Mouse (Mus musculus) neural tube, embryonic 12.5 days (tissue): ENCODE data around the gene Ano3. TPM values are rescaled to one million over a fixed set of nuclear protein-coding genes. Genes with fewer than 3 reads are reported as not detected.
"Not testable (repeated sequence)": the region's sequence is repeated elsewhere in the genome, so short reads cannot be mapped to it uniquely, and the experiment has no call there.

Experiments
- ATAC-seq: fragments of 200-750 bp; cut with Nextera tagmentation; 2 replicates; pipeline ENCODE4 v1.8.0; 2017; ENCODE audit warnings: low read depth, mild to moderate bottlenecking, moderate TSS enrichment, moderate library complexity; ENCODE audit not compliant: low FRiP score
- H3K27ac ChIP-seq: fragments of 300-500 bp; sonication (generic); 2 replicates; pipeline ENCODE4 v1.5.1; 2016
- H3K27me3 ChIP-seq: fragments of 300-500 bp; sonication (generic); replicated peaks from 2 replicates; pipeline ENCODE4 v1.6.1; 2016; ENCODE audit warnings: mild to moderate bottlenecking
- H3K36me3 ChIP-seq: fragments of 300-500 bp; sonication (generic); 2 replicates; pipeline ENCODE4 v1.6.1; 2016; ENCODE audit warnings: mild to moderate bottlenecking
- H3K4me1 ChIP-seq: fragments of 300-500 bp; sonication (generic); 2 replicates; pipeline ENCODE4 v1.6.1; 2016
- H3K4me2 ChIP-seq: fragments of 300-500 bp; sonication (generic); replicated peaks from 2 replicates; pipeline ENCODE4 v1.6.1; 2016; ENCODE audit warnings: mild to moderate bottlenecking
- H3K4me3 ChIP-seq: fragments of 300-500 bp; sonication (generic); 2 replicates; pipeline ENCODE4 v1.5.1; 2016
- H3K9ac ChIP-seq: fragments of 300-500 bp; sonication (generic); 2 replicates; pipeline ENCODE4 v1.6.1; 2016; ENCODE audit warnings: mild to moderate bottlenecking
- H3K9me3 ChIP-seq: fragments of 300-500 bp; sonication (generic); 2 replicates; pipeline ENCODE4 v1.6.1; 2016; ENCODE audit warnings: mild to moderate bottlenecking
- WGBS: fragments of 180-500 bp; shearing (Covaris S2); methylation state at CpG from one replicate; pipeline ENCODE4 v1.1.7; 2016; 5-methylcytosine and 5-hydroxymethylcytosine counted together
- polyA plus RNA-seq: library from polyadenylated mRNA; unstranded; fragments of >200 nt; fragmentation: Nextera tagmentation; extraction: Ambion mirVana; gene quantifications from 2 replicates; pipeline ENCODE4 v1.2.1, GENCODE M21; 2016

Ano3 gene
- polyA plus RNA-seq = 0.37 and 0.96 TPM in 2 replicates

DNA sequence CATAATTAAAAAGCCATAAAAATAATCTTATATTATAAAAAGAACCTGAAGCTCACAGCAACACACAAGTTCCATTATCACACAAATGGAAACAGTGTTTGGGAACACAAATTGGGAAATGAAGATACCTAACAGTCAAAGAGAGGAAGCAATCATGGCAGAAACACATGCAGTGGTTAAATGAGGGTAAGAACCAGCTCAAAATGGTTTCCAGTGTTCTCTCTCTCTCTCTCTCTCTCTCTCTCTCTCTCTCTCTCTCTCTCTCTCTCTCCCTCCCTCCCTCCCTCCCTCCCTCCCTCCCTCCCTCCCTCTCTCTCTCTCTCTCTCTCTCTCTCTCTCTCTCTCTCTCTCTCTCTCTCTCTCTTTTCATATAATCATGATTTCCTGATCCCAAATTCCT, at the start of gene Ano3:
TSS of gene Ano3 (minus strand) at position 101 of the 400 bp plus-strand sequence.
- Histone ChIP-seq H3K4me3 (peak within 1 kb of the TSS; percentile 16; the same call in 1 of the 2 replicates), H3K4me2 (peak within 1 kb of the TSS; percentile 57), H3K9ac (peak within 1 kb of the TSS; percentile 4; the same call in 1 of the 2 replicates)
- H3K4me1 ChIP-seq, H3K27ac ChIP-seq, H3K36me3 ChIP-seq, H3K9me3 ChIP-seq, H3K27me3 ChIP-seq, ATAC-seq: not testable (repeated sequence)

DNA sequence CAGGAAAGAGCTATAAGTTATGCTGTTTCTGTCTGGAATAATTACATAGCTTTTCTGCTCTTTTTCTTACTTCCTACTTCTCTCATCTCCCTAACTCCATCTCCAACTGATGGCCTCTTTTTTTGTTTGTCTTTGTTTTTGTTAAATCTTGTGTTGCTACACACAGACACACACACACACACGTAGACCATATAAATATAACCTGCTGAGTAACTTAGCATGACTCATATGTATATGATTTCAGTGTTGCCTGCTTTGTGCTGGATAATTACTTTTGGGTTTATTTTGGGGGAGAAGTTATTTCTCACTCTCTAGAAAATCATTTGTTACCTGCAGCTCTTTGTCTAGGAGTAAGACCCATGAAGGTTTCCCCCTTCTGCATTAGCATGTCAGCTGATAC, 39.3 kb upstream of the Ano3 start:
- 88% methylated on average over 1 of the region's 1 CpGs for WGBS
- H3K9me3 ChIP-seq = no peaks in the 10 kb centered on the region
- no peak overlapping the region for H3K27ac ChIP-seq
- no peaks in the 10 kb centered on the region for H3K4me1 ChIP-seq
- no peak for ATAC-seq
- H3K4me3 ChIP-seq = no peak overlapping the region
- H3K27me3 ChIP-seq = no peaks in the 10 kb centered on the region
- no peaks in the 10 kb centered on the region for H3K36me3 ChIP-seq
- H3K4me2 ChIP-seq = no peak overlapping the region
- no peak overlapping the region for H3K9ac ChIP-seq

DNA sequence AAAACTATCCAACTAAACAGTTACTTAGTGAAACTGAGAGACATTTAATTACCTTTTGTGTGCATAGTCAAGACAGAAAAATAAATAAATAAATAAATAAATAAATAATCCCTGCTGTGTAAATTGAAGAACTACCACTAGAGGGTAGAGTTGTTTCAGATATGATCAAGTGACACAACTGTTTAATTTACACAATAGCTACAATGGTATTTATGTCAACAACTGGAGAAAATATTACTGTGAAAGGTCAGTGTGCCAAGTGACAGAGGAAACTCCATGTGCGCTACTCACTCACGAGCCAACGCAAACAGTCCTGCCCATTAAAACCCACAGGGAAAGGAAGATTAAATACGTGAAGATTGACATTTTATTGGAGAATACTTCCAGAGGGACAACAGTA, 38.8 kb upstream of the Ano3 start:
- Histone ChIP-seq H3K9me3 (no peaks in the 10 kb centered on the region), H3K4me1 (no peaks in the 10 kb centered on the region), H3K9ac (no peak overlapping the region), H3K27me3 (no peaks in the 10 kb centered on the region), H3K4me3 (no peak overlapping the region), H3K4me2 (no peak overlapping the region), H3K27ac (no peak overlapping the region), H3K36me3 (no peaks in the 10 kb centered on the region)
- 78% methylated on average over 4 of the region's 4 CpGs for WGBS
- no peak for ATAC-seq

- Histone ChIP-seq H3K36me3 (no peaks in the 10 kb centered on the region), H3K4me1 (no peaks in the 10 kb centered on the region), H3K27me3 (no peaks in the 10 kb centered on the region), H3K27ac (no peak overlapping the region), H3K4me3 (no peak overlapping the region), H3K4me2 (no peak overlapping the region), H3K9ac (no peak overlapping the region), H3K9me3 (no peaks in the 10 kb centered on the region)
- WGBS = 85% methylated on average over 2 of the region's 2 CpGs
- no peak for ATAC-seq
Measured at GRCm38 (mm10) chr2:110985853-110986271, 35.1 kb upstream of the Ano3 start.

DNA sequence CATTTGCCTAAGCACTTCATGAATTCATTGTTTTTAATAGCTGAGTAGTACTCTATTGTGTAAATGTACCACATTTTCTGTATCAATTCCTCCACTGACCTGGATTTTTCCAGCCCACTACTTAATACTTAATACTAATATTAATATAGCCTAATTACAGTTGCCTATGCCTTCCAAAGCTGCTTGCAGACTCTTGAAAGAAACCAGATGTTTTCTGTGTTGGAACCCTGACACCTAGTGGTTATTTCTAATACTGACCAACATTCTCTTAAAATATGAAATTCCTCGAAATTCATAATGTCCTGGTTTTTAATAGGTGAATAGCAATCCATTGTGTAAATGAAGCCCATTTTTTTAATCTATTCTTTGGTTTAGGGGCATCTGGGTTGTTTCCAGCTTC, 31.0 kb upstream of the Ano3 start:
- H3K27ac ChIP-seq = no peak overlapping the region
- no peak overlapping the region for H3K4me2 ChIP-seq
- H3K36me3 ChIP-seq = no peaks in the 10 kb centered on the region
- H3K4me1 ChIP-seq = no peaks in the 10 kb centered on the region
- 43% methylated on average over 1 of the region's 1 CpGs for WGBS
- H3K9me3 ChIP-seq = no peaks in the 10 kb centered on the region
- ATAC-seq = no peak
- H3K4me3 ChIP-seq = no peak overlapping the region
- H3K27me3 ChIP-seq = no peaks in the 10 kb centered on the region
- no peak overlapping the region for H3K9ac ChIP-seq

DNA sequence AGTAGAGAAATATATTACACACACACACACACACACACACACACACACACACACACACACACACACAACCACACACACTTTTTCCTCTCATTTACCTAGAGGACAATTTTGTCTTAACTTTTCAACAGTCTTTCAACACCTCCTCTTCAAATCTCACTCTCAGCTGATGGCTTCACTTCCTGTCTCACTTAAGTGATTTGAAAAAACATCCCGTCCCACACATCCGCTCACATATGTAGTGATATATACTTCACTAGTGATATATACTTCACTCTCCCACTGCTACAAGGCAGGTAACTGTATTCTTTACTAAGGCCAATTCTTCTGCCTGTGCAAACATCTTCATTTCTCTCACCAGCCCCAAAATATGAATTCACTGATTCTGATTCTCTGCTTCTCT, 28.9 kb upstream of the Ano3 start:
- no peaks in the 10 kb centered on the region for H3K36me3 ChIP-seq
- H3K27ac ChIP-seq = no peak overlapping the region
- WGBS = 81% methylated on average over 2 of the region's 2 CpGs
- ATAC-seq = no peak
- no peaks in the 10 kb centered on the region for H3K27me3 ChIP-seq
- H3K4me3 ChIP-seq = no peak overlapping the region
- H3K4me2 ChIP-seq = no peak overlapping the region
- H3K4me1 ChIP-seq = no peaks in the 10 kb centered on the region
- no peak overlapping the region for H3K9ac ChIP-seq
- no peaks in the 10 kb centered on the region for H3K9me3 ChIP-seq

GRCm38 (mm10) chr2:110976871-110977270, 26.1 kb upstream of the Ano3 start:
- no peaks in the 10 kb centered on the region for H3K36me3 ChIP-seq
- H3K4me3 ChIP-seq = no peak overlapping the region
- H3K4me2 ChIP-seq = no peak overlapping the region
- H3K27ac ChIP-seq = no peak overlapping the region
- 84% methylated on average over 2 of the region's 2 CpGs for WGBS
- H3K4me1 ChIP-seq = no peaks in the 10 kb centered on the region
- H3K9ac ChIP-seq = no peak overlapping the region
- ATAC-seq = no peak
- no peaks in the 10 kb centered on the region for H3K9me3 ChIP-seq
- no peaks in the 10 kb centered on the region for H3K27me3 ChIP-seq

DNA sequence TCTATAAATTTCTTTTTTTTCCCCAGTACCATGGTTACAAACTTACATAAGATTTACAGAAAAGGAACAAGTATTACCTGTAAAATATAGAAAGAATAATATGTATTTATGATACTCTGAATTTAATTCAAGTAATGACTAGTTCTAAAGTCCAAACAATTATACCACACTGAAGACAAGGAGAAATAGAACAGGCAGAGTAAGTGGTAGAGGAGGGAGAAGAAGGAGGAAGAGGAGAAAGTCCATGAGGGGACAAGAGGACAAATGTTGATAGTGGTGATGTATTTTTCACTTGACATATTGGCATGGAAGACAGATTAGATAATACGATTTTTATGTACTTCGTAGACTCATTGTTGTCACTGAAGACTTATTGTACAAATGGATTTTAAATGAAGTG, 19.4 kb upstream of the Ano3 start:
- no peaks in the 10 kb centered on the region for H3K27me3 ChIP-seq
- H3K9ac ChIP-seq = no peak overlapping the region
- ATAC-seq = no peak
- H3K36me3 ChIP-seq = no peaks in the 10 kb centered on the region
- H3K4me3 ChIP-seq = no peak overlapping the region
- WGBS = 83% methylated on average over 2 of the region's 2 CpGs
- no peak overlapping the region for H3K27ac ChIP-seq
- no peaks in the 10 kb centered on the region for H3K9me3 ChIP-seq
- no peaks in the 10 kb centered on the region for H3K4me1 ChIP-seq
- H3K4me2 ChIP-seq = no peak overlapping the region

- no peak overlapping the region for H3K27ac ChIP-seq
- H3K27me3 ChIP-seq = no peaks in the 10 kb centered on the region
- 88% methylated on average over 3 of the region's 3 CpGs for WGBS
- H3K36me3 ChIP-seq = no peaks in the 10 kb centered on the region
- H3K4me1 ChIP-seq = no peaks in the 10 kb centered on the region
- no peak overlapping the region for H3K4me3 ChIP-seq
- ATAC-seq = no peak
- no peaks in the 10 kb centered on the region for H3K9me3 ChIP-seq
- no peak overlapping the region for H3K4me2 ChIP-seq
- H3K9ac ChIP-seq = no peak overlapping the region
Measured at GRCm38 (mm10) chr2:110965398-110965797, 14.7 kb upstream of the Ano3 start.

- 0 out of 2 replicates have a peak overlapping the region, but pooled peaks have one; percentile 16 for H3K4me3 ChIP-seq
- peak overlapping the region; percentile 4; the same call in 1 of the 2 replicates for H3K9ac ChIP-seq
- WGBS = 68% methylated on average over 3 of the region's 3 CpGs
- no peaks in the 10 kb centered on the region for H3K36me3 ChIP-seq
- ATAC-seq = peak; percentile 36; the same call in 1 of the 2 replicates
- no peaks in the 10 kb centered on the region for H3K9me3 ChIP-seq
- peak overlapping the region; percentile 57 for H3K4me2 ChIP-seq
- no peaks in the 10 kb centered on the region for H3K27me3 ChIP-seq
- H3K4me1 ChIP-seq = peaks cover 9% of the 10 kb centered on the region
- no peak overlapping the region for H3K27ac ChIP-seq
Measured at GRCm38 (mm10) chr2:110950432-110950803, 305 bp downstream of the Ano3 start.

DNA sequence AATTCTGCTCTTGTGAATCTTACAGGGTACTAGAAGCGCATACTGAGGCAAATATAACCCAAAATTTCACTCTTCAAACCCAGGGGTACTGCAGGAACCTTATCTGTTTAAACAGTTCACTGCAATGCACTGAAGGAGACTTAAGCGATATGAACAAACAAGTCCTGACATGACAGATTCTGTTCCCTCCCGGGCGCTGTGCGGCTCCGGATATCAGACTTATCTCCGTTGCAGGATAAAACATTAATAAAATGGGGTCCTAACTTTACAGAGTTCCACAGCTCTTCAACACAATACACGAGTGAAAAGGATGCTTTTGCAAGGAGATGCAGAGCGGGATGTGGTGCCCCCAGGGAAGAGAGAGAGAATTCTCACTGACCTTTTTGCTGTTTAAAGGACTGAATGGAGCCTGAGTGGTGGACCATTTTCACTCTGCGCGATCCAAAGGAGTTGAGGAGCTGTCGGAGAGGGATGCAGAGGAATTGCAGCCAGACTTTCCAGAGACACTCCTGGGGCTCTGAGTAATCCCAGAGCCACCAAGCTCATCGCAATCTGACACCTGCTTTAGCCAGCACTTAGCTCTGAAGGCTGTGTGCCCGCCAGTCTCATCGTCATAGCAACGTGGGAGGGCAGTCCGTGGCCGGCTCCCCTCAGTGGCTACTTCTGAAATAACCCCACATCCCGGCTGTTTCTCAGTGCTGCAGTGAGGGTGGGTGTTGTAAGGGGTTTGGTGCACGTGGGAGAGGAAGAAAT, 868 bp downstream of the Ano3 start:
- H3K9ac ChIP-seq = peak overlapping the region; percentile 4; the same call in 1 of the 2 replicates
- peak overlapping the region; percentile 16; the same call in 1 of the 2 replicates for H3K4me3 ChIP-seq
- no peak overlapping the region for H3K27ac ChIP-seq
- H3K27me3 ChIP-seq = no peaks in the 10 kb centered on the region
- peak overlapping the region; percentile 57 for H3K4me2 ChIP-seq
- no peaks in the 10 kb centered on the region for H3K36me3 ChIP-seq
- peak; percentile 93 for ATAC-seq
- no peaks in the 10 kb centered on the region for H3K9me3 ChIP-seq
- 12% methylated on average over 20 of the region's 20 CpGs for WGBS
- peaks cover 9% of the 10 kb centered on the region for H3K4me1 ChIP-seq

GRCm38 (mm10) chr2:110945171-110945570, 5.6 kb downstream of the Ano3 start:
- H3K4me1 ChIP-seq = peaks cover 7% of the 10 kb centered on the region
- H3K36me3 ChIP-seq = no peaks in the 10 kb centered on the region
- 75% methylated on average over 1 of the region's 1 CpGs for WGBS
- ATAC-seq = no peak
- H3K27me3 ChIP-seq = no peaks in the 10 kb centered on the region
- H3K4me3 ChIP-seq = no peak overlapping the region
- H3K9ac ChIP-seq = no peak overlapping the region
- no peaks in the 10 kb centered on the region for H3K9me3 ChIP-seq
- no peak overlapping the region for H3K27ac ChIP-seq
- no peak overlapping the region for H3K4me2 ChIP-seq

GRCm38 (mm10) chr2:110935691-110936090, 15.0 kb downstream of the Ano3 start:
- H3K9ac ChIP-seq = no peak overlapping the region
- no peak overlapping the region for H3K4me2 ChIP-seq
- no peaks in the 10 kb centered on the region for H3K4me1 ChIP-seq
- H3K27ac ChIP-seq = no peak overlapping the region
- H3K9me3 ChIP-seq = no peaks in the 10 kb centered on the region
- no peak for ATAC-seq
- no peaks in the 10 kb centered on the region for H3K36me3 ChIP-seq
- H3K4me3 ChIP-seq = no peak overlapping the region
- no peaks in the 10 kb centered on the region for H3K27me3 ChIP-seq
